Mouse (Mus musculus): ENCODE results near the gene Lpp. TPM values are rescaled to one million over a fixed set of nuclear protein-coding genes. Genes with fewer than 3 reads are reported as not detected.

Gene Lpp
- polyA plus RNA-seq, 1 experiment from 2014 or later: 10.3 TPM

- H3K36me3 ChIP-seq (ENCODE audit: control insufficient read depth, insufficient read depth): no peaks in the 10 kb centered on the region
- H3K9ac ChIP-seq (ENCODE audit: low read depth, low read length): no peak overlapping the region
- no peaks in the 10 kb centered on the region for H3K27me3 ChIP-seq (ENCODE audit: control insufficient read depth, insufficient read depth, low read depth, low read length)
- H3K4me3 ChIP-seq (ENCODE audit: low read depth, low read length): no peak overlapping the region
- no peaks in the 10 kb centered on the region; the same call in 1 of the 2 replicates for H3K4me1 ChIP-seq (ENCODE audit: control insufficient read depth, low read depth, low read length)
- no peak for ATAC-seq (ENCODE audit: low read depth)
- WGBS (ENCODE audit: insufficient replicate concordance): 50% methylated on average over 4 of the region's 4 CpGs
- no peak overlapping the region for H3K27ac ChIP-seq (ENCODE audit: low read length)
- no peak overlapping the region for H3K4me2 ChIP-seq (ENCODE audit: low read depth, low read length)
- H3K9me3 ChIP-seq (replicated peaks; ENCODE audit: control insufficient read depth, low read length): no peaks in the 10 kb centered on the region
These were observed 540.4 kb downstream of the Lpp start for GRCm38 (mm10) chr16:24933691-24934090.

- H3K36me3 ChIP-seq (ENCODE audit: control insufficient read depth, insufficient read depth): no peaks in the 10 kb centered on the region
- H3K4me2 ChIP-seq (ENCODE audit: low read depth, low read length): no peak overlapping the region
- no peaks in the 10 kb centered on the region for H3K27me3 ChIP-seq (ENCODE audit: control insufficient read depth, insufficient read depth, low read depth, low read length)
- WGBS (ENCODE audit: insufficient replicate concordance): 68% methylated on average over 9 of the region's 9 CpGs
- no peak overlapping the region for H3K4me3 ChIP-seq (ENCODE audit: low read depth, low read length)
- H3K4me1 ChIP-seq (ENCODE audit: control insufficient read depth, low read depth, low read length): no peaks in the 10 kb centered on the region
- no peak for ATAC-seq (ENCODE audit: low read depth)
- no peaks in the 10 kb centered on the region for H3K9me3 ChIP-seq (replicated peaks; ENCODE audit: control insufficient read depth, low read length)
- no peak overlapping the region for H3K27ac ChIP-seq (ENCODE audit: low read length)
- H3K9ac ChIP-seq (ENCODE audit: low read depth, low read length): no peak overlapping the region
These were observed 548.2 kb downstream of the Lpp start for GRCm38 (mm10) chr16:24941306-24942160.

GRCm38 (mm10) chr16:24943486-24944261 is 550.4 kb downstream of the Lpp start:
- H3K9me3 ChIP-seq (replicated peaks; ENCODE audit: control insufficient read depth, low read length): no peaks in the 10 kb centered on the region
- no peak for ATAC-seq (ENCODE audit: low read depth)
- H3K36me3 ChIP-seq (ENCODE audit: control insufficient read depth, insufficient read depth): no peaks in the 10 kb centered on the region
- no peak overlapping the region for H3K4me3 ChIP-seq (ENCODE audit: low read depth, low read length)
- 48% methylated on average over 6 of the region's 6 CpGs for WGBS (ENCODE audit: insufficient replicate concordance)
- no peak overlapping the region for H3K27ac ChIP-seq (ENCODE audit: low read length)
- no peak overlapping the region for H3K9ac ChIP-seq (ENCODE audit: low read depth, low read length)
- no peaks in the 10 kb centered on the region for H3K27me3 ChIP-seq (ENCODE audit: control insufficient read depth, insufficient read depth, low read depth, low read length)
- no peaks in the 10 kb centered on the region for H3K4me1 ChIP-seq (ENCODE audit: control insufficient read depth, low read depth, low read length)
- no peak overlapping the region for H3K4me2 ChIP-seq (ENCODE audit: low read depth, low read length)

GRCm38 (mm10) chr16:24946356-24946755 is 553.0 kb downstream of the Lpp start:
- ATAC-seq (ENCODE audit: low read depth): no peak
- H3K27ac ChIP-seq (ENCODE audit: low read length): no peak overlapping the region
- H3K9ac ChIP-seq (ENCODE audit: low read depth, low read length): no peak overlapping the region
- H3K4me3 ChIP-seq (ENCODE audit: low read depth, low read length): no peak overlapping the region
- 28% methylated on average over 1 of the region's 1 CpGs for whole genome bisulfite sequencing (ENCODE audit: insufficient replicate concordance)
- H3K36me3 ChIP-seq (ENCODE audit: control insufficient read depth, insufficient read depth): no peaks in the 10 kb centered on the region
- no peaks in the 10 kb centered on the region for H3K27me3 ChIP-seq (ENCODE audit: control insufficient read depth, insufficient read depth, low read depth, low read length)
- H3K4me1 ChIP-seq (ENCODE audit: control insufficient read depth, low read depth, low read length): no peaks in the 10 kb centered on the region
- H3K4me2 ChIP-seq (ENCODE audit: low read depth, low read length): no peak overlapping the region
- no peaks in the 10 kb centered on the region for H3K9me3 ChIP-seq (replicated peaks; ENCODE audit: control insufficient read depth, low read length)

GRCm38 (mm10) chr16:24947485-24947884 is 554.2 kb downstream of the Lpp start:
- H3K4me1 ChIP-seq (ENCODE audit: control insufficient read depth, low read depth, low read length): no peaks in the 10 kb centered on the region
- H3K4me2 ChIP-seq (ENCODE audit: low read depth, low read length): no peak overlapping the region
- H3K36me3 ChIP-seq (ENCODE audit: control insufficient read depth, insufficient read depth): no peaks in the 10 kb centered on the region
- no peaks in the 10 kb centered on the region for H3K9me3 ChIP-seq (replicated peaks; ENCODE audit: control insufficient read depth, low read length)
- H3K27me3 ChIP-seq (ENCODE audit: control insufficient read depth, insufficient read depth, low read depth, low read length): no peaks in the 10 kb centered on the region
- no peak overlapping the region for H3K27ac ChIP-seq (ENCODE audit: low read length)
- ATAC-seq (ENCODE audit: low read depth): no peak
- whole genome bisulfite sequencing (ENCODE audit: insufficient replicate concordance): 49% methylated on average over 1 of the region's 1 CpGs
- no peak overlapping the region for H3K4me3 ChIP-seq (ENCODE audit: low read depth, low read length)
- H3K9ac ChIP-seq (ENCODE audit: low read depth, low read length): no peak overlapping the region

- WGBS (ENCODE audit: insufficient replicate concordance): 47% methylated on average over 3 of the region's 3 CpGs
- no peak overlapping the region for H3K4me2 ChIP-seq (ENCODE audit: low read depth, low read length)
- H3K36me3 ChIP-seq (ENCODE audit: control insufficient read depth, insufficient read depth): no peaks in the 10 kb centered on the region
- H3K4me1 ChIP-seq (ENCODE audit: control insufficient read depth, low read depth, low read length): no peaks in the 10 kb centered on the region
- H3K27ac ChIP-seq (ENCODE audit: low read length): no peak overlapping the region
- no peak for ATAC-seq (ENCODE audit: low read depth)
- H3K9me3 ChIP-seq (replicated peaks; ENCODE audit: control insufficient read depth, low read length): no peaks in the 10 kb centered on the region
- no peak overlapping the region for H3K4me3 ChIP-seq (ENCODE audit: low read depth, low read length)
- no peak overlapping the region for H3K9ac ChIP-seq (ENCODE audit: low read depth, low read length)
- no peaks in the 10 kb centered on the region for H3K27me3 ChIP-seq (ENCODE audit: control insufficient read depth, insufficient read depth, low read depth, low read length)
These were observed 554.9 kb downstream of the Lpp start for GRCm38 (mm10) chr16:24948091-24948690.

- Histone ChIP-seq H3K9ac (ENCODE audit: low read depth, low read length) (no peak overlapping the region), H3K9me3 (replicated peaks; ENCODE audit: control insufficient read depth, low read length) (no peaks in the 10 kb centered on the region), H3K4me2 (ENCODE audit: low read depth, low read length) (no peak overlapping the region), H3K4me3 (ENCODE audit: low read depth, low read length) (no peak overlapping the region), H3K36me3 (ENCODE audit: control insufficient read depth, insufficient read depth) (no peaks in the 10 kb centered on the region), H3K27ac (ENCODE audit: low read length) (no peak overlapping the region), H3K4me1 (ENCODE audit: control insufficient read depth, low read depth, low read length) (no peaks in the 10 kb centered on the region), H3K27me3 (ENCODE audit: control insufficient read depth, insufficient read depth, low read depth, low read length) (no peaks in the 10 kb centered on the region)
- ATAC-seq (ENCODE audit: low read depth): no peak
- 74% methylated on average over 3 of the region's 3 CpGs for WGBS (ENCODE audit: insufficient replicate concordance)
These were observed 556.0 kb downstream of the Lpp start for GRCm38 (mm10) chr16:24949265-24949664.

- Histone ChIP-seq H3K9ac (ENCODE audit: low read depth, low read length) (no peak overlapping the region), H3K36me3 (ENCODE audit: control insufficient read depth, insufficient read depth) (no peaks in the 10 kb centered on the region), H3K4me3 (ENCODE audit: low read depth, low read length) (no peak overlapping the region), H3K27me3 (ENCODE audit: control insufficient read depth, insufficient read depth, low read depth, low read length) (no peaks in the 10 kb centered on the region), H3K4me2 (ENCODE audit: low read depth, low read length) (no peak overlapping the region), H3K9me3 (replicated peaks; ENCODE audit: control insufficient read depth, low read length) (no peaks in the 10 kb centered on the region), H3K27ac (ENCODE audit: low read length) (no peak overlapping the region), H3K4me1 (ENCODE audit: control insufficient read depth, low read depth, low read length) (no peaks in the 10 kb centered on the region)
- ATAC-seq (ENCODE audit: low read depth): no peak
- WGBS (ENCODE audit: insufficient replicate concordance): 62% methylated on average over 6 of the region's 6 CpGs
These were observed 556.9 kb downstream of the Lpp start for GRCm38 (mm10) chr16:24950112-24950743.
